Mouse (Mus musculus): ENCODE results near the gene Serpina11.
"Not testable (repeated sequence)": the region's sequence is repeated elsewhere in the genome, so short reads cannot be mapped to it uniquely, and the experiment has no call there.

The Serpina11 gene

GRCm38 (mm10) chr12:103969577-103970116 is 20.1 kb downstream of the Serpina11 start:
- DNase-seq, result no peak

- no peak for DNase-seq
Measured at GRCm38 (mm10) chr12:103966761-103967160, 23.0 kb downstream of the Serpina11 start.

- no peak for DNase-seq
Measured at GRCm38 (mm10) chr12:103963288-103963687, 26.5 kb downstream of the Serpina11 start.

- no peak for DNase-seq
Measured at GRCm38 (mm10) chr12:103962860-103963259, 26.9 kb downstream of the Serpina11 start.

GRCm38 (mm10) chr12:103962337-103962736 is 27.4 kb downstream of the Serpina11 start:
- no peak for DNase-seq

- no peak for DNase-seq
Measured at GRCm38 (mm10) chr12:103961716-103962115, 28.0 kb downstream of the Serpina11 start.

GRCm38 (mm10) chr12:103958798-103959197 is 31.0 kb downstream of the Serpina11 start, which contains the start of gene Serpina1e:
Serpina1e (minus strand) TSS chr12:103958975.
- DNase-seq, result no peak

GRCm38 (mm10) chr12:103956555-103956954 is 33.2 kb downstream of the Serpina11 start:
- not testable (repeated sequence) for DNase-seq

GRCm38 (mm10) chr12:103952972-103953371 is 36.8 kb downstream of the Serpina11 start:
- not testable (repeated sequence) for DNase-seq

GRCm38 (mm10) chr12:103946243-103946642 is 43.5 kb downstream of the Serpina11 start:
- no peak for DNase-seq

Measured in kidney, postnatal 10 days (tissue).